Mouse (Mus musculus): ENCODE measurements around the gene Efhc1. TPM values are rescaled to one million over a fixed set of nuclear protein-coding genes. Genes with fewer than 3 reads are reported as not detected.
"Not testable (repeated sequence)": the region's sequence is repeated elsewhere in the genome, so short reads cannot be mapped to it uniquely, and the experiment has no call there.

Efhc1 gene
- polyA plus RNA-seq, 1 experiment from 2014 or later: 1.3 TPM

- H3K9ac ChIP-seq (ENCODE audit: low read length): no peak overlapping the region
- no peaks in the 10 kb centered on the region for H3K27me3 ChIP-seq (ENCODE audit: control insufficient read depth, insufficient read depth, low read length)
- H3K27ac ChIP-seq (ENCODE audit: low read depth, low read length): no peak overlapping the region
- no peaks in the 10 kb centered on the region for H3K4me1 ChIP-seq (ENCODE audit: control insufficient read depth, insufficient read depth, low read length)
- H3K4me2 ChIP-seq (ENCODE audit: low read depth): no peak overlapping the region
- 89% methylated on average over 2 of the region's 2 CpGs for WGBS
- H3K36me3 ChIP-seq (ENCODE audit: control insufficient read depth, insufficient read depth, low read length): no peaks in the 10 kb centered on the region
- H3K4me3 ChIP-seq (ENCODE audit: low read depth, low read length): no peak overlapping the region
- H3K9me3 ChIP-seq (ENCODE audit: control insufficient read depth, low read length): no peaks in the 10 kb centered on the region
- ATAC-seq (ENCODE audit: insufficient read depth, low FRiP score, low TSS enrichment) (no peak), DNase-seq (ENCODE audit: low spot score) (no peak)
Measured at GRCm38 (mm10) chr1:20919728-20920127, 31.7 kb upstream of the Efhc1 start.

DNA sequence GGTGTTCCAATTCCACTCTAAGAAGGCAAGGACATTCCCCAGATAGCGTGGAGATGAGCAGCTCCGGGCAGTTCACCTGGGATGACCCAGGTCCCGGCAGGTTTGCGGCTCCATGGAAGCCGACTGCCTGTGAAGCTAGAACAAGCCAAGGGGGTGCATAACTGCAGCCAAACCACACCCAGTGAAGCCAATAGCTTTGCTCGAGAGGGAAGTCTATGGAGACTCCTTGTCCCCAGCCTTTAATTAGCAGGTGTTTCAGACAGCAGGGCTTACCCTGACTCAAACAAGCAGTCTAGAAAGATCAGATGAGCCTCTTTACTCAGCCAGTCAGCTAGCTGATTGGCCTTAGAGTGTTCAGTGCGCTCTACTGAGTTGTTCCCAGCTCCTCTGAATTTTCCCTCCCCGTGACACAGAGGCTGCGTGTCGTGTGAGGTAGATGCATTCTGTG lies 30.3 kb upstream of the Efhc1 start:
- no peaks in the 10 kb centered on the region for H3K36me3 ChIP-seq (ENCODE audit: control insufficient read depth, insufficient read depth, low read length)
- DNase-seq (ENCODE audit: low spot score) (no peak), ATAC-seq (ENCODE audit: insufficient read depth, low FRiP score, low TSS enrichment) (no peak)
- no peak overlapping the region for H3K27ac ChIP-seq (ENCODE audit: low read depth, low read length)
- H3K9ac ChIP-seq (ENCODE audit: low read length): no peak overlapping the region
- WGBS: 93% methylated on average over 10 of the region's 10 CpGs
- H3K4me1 ChIP-seq (ENCODE audit: control insufficient read depth, insufficient read depth, low read length): no peaks in the 10 kb centered on the region
- H3K27me3 ChIP-seq (ENCODE audit: control insufficient read depth, insufficient read depth, low read length): no peaks in the 10 kb centered on the region
- no peak overlapping the region for H3K4me2 ChIP-seq (ENCODE audit: low read depth)
- H3K9me3 ChIP-seq (ENCODE audit: control insufficient read depth, low read length): no peaks in the 10 kb centered on the region
- no peak overlapping the region for H3K4me3 ChIP-seq (ENCODE audit: low read depth, low read length)

- ATAC-seq (ENCODE audit: insufficient read depth, low FRiP score, low TSS enrichment) (no peak), DNase-seq (ENCODE audit: low spot score) (no peak)
- Histone ChIP-seq H3K4me2 (ENCODE audit: low read depth) (no peak overlapping the region), H3K27ac (ENCODE audit: low read depth, low read length) (no peak overlapping the region), H3K9ac (ENCODE audit: low read length) (no peak overlapping the region), H3K27me3 (ENCODE audit: control insufficient read depth, insufficient read depth, low read length) (no peaks in the 10 kb centered on the region), H3K9me3 (ENCODE audit: control insufficient read depth, low read length) (no peaks in the 10 kb centered on the region), H3K4me1 (ENCODE audit: control insufficient read depth, insufficient read depth, low read length) (no peaks in the 10 kb centered on the region), H3K4me3 (ENCODE audit: low read depth, low read length) (no peak overlapping the region), H3K36me3 (ENCODE audit: control insufficient read depth, insufficient read depth, low read length) (no peaks in the 10 kb centered on the region)
- 74% methylated on average over 11 of the region's 11 CpGs for WGBS
Measured at GRCm38 (mm10) chr1:20922612-20923399, 28.6 kb upstream of the Efhc1 start.

DNA sequence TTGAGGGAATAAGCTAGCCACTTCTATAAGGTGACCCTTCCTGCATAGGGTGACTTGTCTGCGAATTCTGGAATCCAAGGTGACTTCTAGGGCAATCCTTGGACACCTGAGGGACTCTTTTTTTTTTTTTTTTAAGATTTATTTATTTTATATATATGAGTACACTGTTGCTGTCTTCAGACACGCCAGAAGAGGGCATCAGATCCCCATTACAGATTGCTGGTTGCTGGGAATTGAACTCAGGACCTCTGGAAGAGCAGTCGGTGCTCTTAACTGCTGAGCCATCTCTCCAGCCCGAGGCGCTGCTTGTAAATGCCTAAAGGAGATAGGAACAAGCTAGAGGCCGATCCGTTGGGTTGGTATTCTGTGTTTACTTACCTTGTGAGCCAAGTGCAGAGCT lies 26.1 kb upstream of the Efhc1 start:
- H3K4me1 ChIP-seq (ENCODE audit: control insufficient read depth, insufficient read depth, low read length); H3K36me3 ChIP-seq (ENCODE audit: control insufficient read depth, insufficient read depth, low read length); H3K4me3 ChIP-seq (ENCODE audit: low read depth, low read length); H3K4me2 ChIP-seq (ENCODE audit: low read depth); DNase-seq (ENCODE audit: low spot score); H3K27ac ChIP-seq (ENCODE audit: low read depth, low read length); ATAC-seq (ENCODE audit: insufficient read depth, low FRiP score, low TSS enrichment); H3K27me3 ChIP-seq (ENCODE audit: control insufficient read depth, insufficient read depth, low read length); H3K9ac ChIP-seq (ENCODE audit: low read length); H3K9me3 ChIP-seq (ENCODE audit: control insufficient read depth, low read length): not testable (repeated sequence)
- 79% methylated on average over 7 of the region's 7 CpGs for WGBS

GRCm38 (mm10) chr1:20925926-20926325 lies 25.5 kb upstream of the Efhc1 start:
- Histone ChIP-seq H3K9ac (ENCODE audit: low read length) (no peak overlapping the region), H3K9me3 (ENCODE audit: control insufficient read depth, low read length) (no peaks in the 10 kb centered on the region), H3K4me2 (ENCODE audit: low read depth) (no peak overlapping the region), H3K27me3 (ENCODE audit: control insufficient read depth, insufficient read depth, low read length) (no peaks in the 10 kb centered on the region), H3K4me3 (ENCODE audit: low read depth, low read length) (no peak overlapping the region), H3K27ac (ENCODE audit: low read depth, low read length) (no peak overlapping the region), H3K4me1 (ENCODE audit: control insufficient read depth, insufficient read depth, low read length) (no peaks in the 10 kb centered on the region), H3K36me3 (ENCODE audit: control insufficient read depth, insufficient read depth, low read length) (no peaks in the 10 kb centered on the region)
- no peak for ATAC-seq (ENCODE audit: insufficient read depth, low FRiP score, low TSS enrichment)
- 83% methylated on average over 4 of the region's 4 CpGs for WGBS
- no peak for DNase-seq (ENCODE audit: low spot score)

- WGBS: 70% methylated on average over 4 of the region's 4 CpGs
- ATAC-seq (ENCODE audit: insufficient read depth, low FRiP score, low TSS enrichment): no peak
Measured at GRCm38 (mm10) chr1:20926376-20926775, 25.1 kb upstream of the Efhc1 start.

GRCm38 (mm10) chr1:20928487-20928886 lies 22.9 kb upstream of the Efhc1 start:
- no peaks in the 10 kb centered on the region for H3K9me3 ChIP-seq (ENCODE audit: control insufficient read depth, low read length)
- DNase-seq (ENCODE audit: low spot score): no peak
- H3K4me2 ChIP-seq (ENCODE audit: low read depth): no peak overlapping the region
- H3K4me3 ChIP-seq (ENCODE audit: low read depth, low read length): no peak overlapping the region
- H3K9ac ChIP-seq (ENCODE audit: low read length): no peak overlapping the region
- no peaks in the 10 kb centered on the region for H3K27me3 ChIP-seq (ENCODE audit: control insufficient read depth, insufficient read depth, low read length)
- WGBS: 57% methylated on average over 4 of the region's 4 CpGs
- no peaks in the 10 kb centered on the region for H3K36me3 ChIP-seq (ENCODE audit: control insufficient read depth, insufficient read depth, low read length)
- H3K4me1 ChIP-seq (ENCODE audit: control insufficient read depth, insufficient read depth, low read length): no peaks in the 10 kb centered on the region
- no peak for ATAC-seq (ENCODE audit: insufficient read depth, low FRiP score, low TSS enrichment)
- H3K27ac ChIP-seq (ENCODE audit: low read depth, low read length): no peak overlapping the region

More at GRCm38 (mm10) chr1:20926376-20926775, 25.1 kb upstream of the Efhc1 start:
- H3K9me3 ChIP-seq (ENCODE audit: control insufficient read depth, low read length): no peaks in the 10 kb centered on the region
- H3K36me3 ChIP-seq (ENCODE audit: control insufficient read depth, insufficient read depth, low read length): no peaks in the 10 kb centered on the region
- no peak overlapping the region for H3K9ac ChIP-seq (ENCODE audit: low read length)
- no peaks in the 10 kb centered on the region for H3K27me3 ChIP-seq (ENCODE audit: control insufficient read depth, insufficient read depth, low read length)
- H3K4me1 ChIP-seq (ENCODE audit: control insufficient read depth, insufficient read depth, low read length): no peaks in the 10 kb centered on the region
- no peak overlapping the region for H3K4me2 ChIP-seq (ENCODE audit: low read depth)
- H3K27ac ChIP-seq (ENCODE audit: low read depth, low read length): no peak overlapping the region
- DNase-seq (ENCODE audit: low spot score): no peak
- H3K4me3 ChIP-seq (ENCODE audit: low read depth, low read length): no peak overlapping the region

- H3K9me3 ChIP-seq (ENCODE audit: control insufficient read depth, low read length): no peaks in the 10 kb centered on the region
- H3K9ac ChIP-seq (ENCODE audit: low read length): no peak overlapping the region
- WGBS: 23% methylated on average over 7 of the region's 7 CpGs
- no peak overlapping the region for H3K4me3 ChIP-seq (ENCODE audit: low read depth, low read length)
- DNase-seq (ENCODE audit: low spot score): peak; percentile 54
- ATAC-seq (ENCODE audit: insufficient read depth, low FRiP score, low TSS enrichment): peak; percentile 83; the same call in 1 of the 2 replicates
- peaks cover 3% of the 10 kb centered on the region; the same call in 1 of the 2 replicates for H3K36me3 ChIP-seq (ENCODE audit: control insufficient read depth, insufficient read depth, low read length)
- no peaks in the 10 kb centered on the region for H3K27me3 ChIP-seq (ENCODE audit: control insufficient read depth, insufficient read depth, low read length)
- no peak overlapping the region for H3K27ac ChIP-seq (ENCODE audit: low read depth, low read length)
- no peaks in the 10 kb centered on the region for H3K4me1 ChIP-seq (ENCODE audit: control insufficient read depth, insufficient read depth, low read length)
- H3K4me2 ChIP-seq (ENCODE audit: low read depth): no peak overlapping the region
Measured at GRCm38 (mm10) chr1:20933457-20933856, 18.0 kb upstream of the Efhc1 start.

GRCm38 (mm10) chr1:20935106-20935505 lies 16.3 kb upstream of the Efhc1 start:
- ATAC-seq (ENCODE audit: insufficient read depth, low FRiP score, low TSS enrichment): no peak

More at GRCm38 (mm10) chr1:20935106-20935505, 16.3 kb upstream of the Efhc1 start:
- H3K27me3 ChIP-seq (ENCODE audit: control insufficient read depth, insufficient read depth, low read length): no peaks in the 10 kb centered on the region
- peaks cover 3% of the 10 kb centered on the region; the same call in 1 of the 2 replicates for H3K36me3 ChIP-seq (ENCODE audit: control insufficient read depth, insufficient read depth, low read length)
- H3K9me3 ChIP-seq (ENCODE audit: control insufficient read depth, low read length): no peaks in the 10 kb centered on the region
- no peaks in the 10 kb centered on the region for H3K4me1 ChIP-seq (ENCODE audit: control insufficient read depth, insufficient read depth, low read length)
- no peak overlapping the region for H3K27ac ChIP-seq (ENCODE audit: low read depth, low read length)
- no peak for DNase-seq (ENCODE audit: low spot score)
- no peak overlapping the region for H3K4me2 ChIP-seq (ENCODE audit: low read depth)
- WGBS: 92% methylated on average over 22 of the region's 22 CpGs
- no peak overlapping the region for H3K9ac ChIP-seq (ENCODE audit: low read length)
- no peak overlapping the region for H3K4me3 ChIP-seq (ENCODE audit: low read depth, low read length)
